Mouse (Mus musculus) lung, adult 2 months (tissue): ENCODE data around the gene 8030474K03Rik.

Experiments
- CTCF ChIP-seq: fragments of 200-500 bp; IDR thresholded peaks from 2 replicates; pipeline ENCODE4 v1.5.1; 2011; ENCODE audit warnings: mild to moderate bottlenecking, low read length, control low read depth; ENCODE audit not compliant: insufficient read depth
- POLR2A ChIP-seq: fragments of 200-500 bp; IDR thresholded peaks from 2 replicates; pipeline ENCODE4 v1.6.1; 2011; ENCODE audit warnings: low read depth, mild to moderate bottlenecking, control low read depth, low read length, borderline replicate concordance; ENCODE audit errors: extremely low read depth

DNA sequence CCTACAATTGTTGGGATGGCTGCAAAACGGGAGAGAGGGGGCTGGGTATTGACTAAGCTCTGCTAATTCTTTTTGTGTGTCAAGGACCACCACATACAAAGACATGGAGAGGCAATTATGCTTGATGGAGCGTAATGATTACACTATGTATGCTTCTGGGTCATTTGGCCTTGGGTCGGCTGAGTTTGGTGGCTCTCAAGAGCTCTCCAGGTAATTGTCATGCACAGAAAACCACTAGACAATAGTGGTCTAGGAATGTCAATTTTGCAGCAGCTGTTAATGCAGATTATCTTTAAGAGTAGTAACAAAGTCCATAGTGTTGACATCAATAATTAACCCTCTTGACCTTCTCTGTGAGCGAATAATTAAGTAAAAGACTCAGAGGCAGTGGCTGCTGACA lies 44.3 kb upstream of the 8030474K03Rik start:
- TF ChIP-seq POLR2A (no peak), CTCF (no peak)
